Mouse (Mus musculus): ENCODE measurements around the gene Dnajb3.
"Not testable (repeated sequence)": the region's sequence is repeated elsewhere in the genome, so short reads cannot be mapped to it uniquely, and the experiment has no call there.

Gene Dnajb3

DNA sequence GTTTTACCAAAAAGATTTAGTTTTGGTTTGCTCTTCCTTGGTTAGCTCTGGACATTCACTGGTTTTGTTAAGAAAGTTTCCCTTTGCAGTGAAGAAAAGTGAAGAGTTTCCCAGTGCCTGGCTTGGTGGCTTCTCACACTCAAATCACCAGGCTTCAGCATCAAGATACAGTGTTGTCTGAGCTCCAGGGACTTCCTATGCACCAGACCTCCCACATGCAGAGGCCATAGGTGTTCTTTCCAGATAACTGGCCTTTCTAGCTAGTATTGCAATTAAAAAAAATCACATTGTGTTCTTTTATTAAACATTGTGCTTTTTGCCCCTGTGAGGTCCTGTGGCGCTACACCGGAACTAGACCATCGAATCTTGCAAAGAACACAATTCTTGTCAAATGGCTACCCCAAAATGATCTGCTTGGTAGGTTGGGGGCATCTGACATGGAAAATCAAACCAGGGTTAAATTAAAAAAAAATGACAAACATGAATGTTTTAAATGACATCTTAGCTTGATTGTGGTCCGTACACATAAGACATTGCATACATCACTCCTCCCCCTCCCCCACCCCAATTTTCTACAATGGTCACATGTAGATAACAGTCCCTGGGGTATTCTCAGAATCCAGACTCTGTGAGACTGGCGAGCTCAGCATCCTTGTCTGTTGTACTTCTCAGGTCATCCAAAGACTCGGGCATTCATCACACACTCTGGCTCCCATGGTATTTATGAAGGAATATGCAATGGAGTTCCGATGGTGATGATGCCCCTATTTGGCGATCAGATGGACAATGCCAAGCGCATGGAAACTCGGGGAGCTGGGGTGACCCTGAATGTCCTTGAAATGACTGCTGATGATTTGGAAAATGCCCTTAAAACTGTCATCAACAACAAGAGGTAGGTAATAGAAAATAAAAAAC, 10.1 kb upstream of the Dnajb3 start:
- DNase-seq (ENCODE audit: low spot score in 2 of 2) = no peak

DNA sequence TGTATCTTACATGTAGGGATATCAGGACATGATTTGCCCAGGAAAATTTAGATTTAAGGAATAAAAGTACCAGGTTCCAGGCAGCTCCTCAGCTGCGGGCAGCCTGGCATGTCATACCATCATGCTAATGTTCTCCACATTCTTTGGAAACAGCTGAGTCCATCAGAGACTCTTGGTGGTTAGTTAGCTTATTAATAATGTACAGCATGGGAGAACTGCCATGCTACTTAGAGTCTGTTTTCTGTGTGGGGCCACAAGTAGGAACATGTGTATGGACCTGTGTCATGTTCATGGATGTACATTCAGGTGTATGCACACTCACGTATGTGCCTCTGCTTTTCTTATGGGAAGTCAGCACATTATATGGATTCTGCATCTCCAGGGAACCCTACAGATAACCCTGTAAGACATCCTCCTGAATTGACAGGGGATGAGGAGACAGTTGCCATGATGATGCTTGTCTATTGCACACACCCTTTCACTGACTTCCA, 8.9 kb upstream of the Dnajb3 start:
- no peak for DNase-seq (ENCODE audit: low spot score in 2 of 2)

DNA sequence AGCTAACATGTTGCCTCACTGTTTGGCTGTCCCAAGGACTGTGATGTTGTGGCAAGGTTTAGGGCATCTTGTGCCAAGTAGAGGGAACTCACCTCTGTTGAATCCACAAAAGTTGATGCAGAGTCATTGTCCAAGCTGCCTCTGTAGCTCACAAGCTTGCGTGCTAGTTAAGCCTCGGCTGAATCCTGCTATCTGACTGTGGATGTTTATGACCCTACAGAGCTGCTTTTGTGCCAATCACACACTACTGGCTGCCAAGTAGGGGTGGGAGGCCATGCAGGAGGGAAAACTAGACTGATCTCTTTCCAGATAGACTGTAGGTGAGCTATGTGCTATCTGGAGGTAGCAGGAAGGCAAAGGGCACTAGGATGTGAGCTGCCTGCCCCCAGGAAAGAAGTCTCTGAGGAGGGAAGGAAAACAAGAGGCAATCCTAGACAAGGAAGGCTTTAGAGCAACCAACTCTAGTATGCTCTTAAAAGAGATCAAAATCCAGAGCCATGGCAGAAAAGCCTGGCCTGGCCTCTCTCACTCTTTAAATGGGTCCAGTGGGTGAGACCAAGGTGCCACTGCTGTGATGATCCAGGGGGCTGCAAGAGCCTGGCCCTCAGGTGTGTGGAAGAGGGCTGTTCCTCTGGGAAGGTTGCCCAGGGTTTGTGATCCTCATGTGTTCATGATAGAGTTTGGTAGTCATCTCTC, 8.3 kb upstream of the Dnajb3 start:
- DNase-seq (ENCODE audit: low spot score in 2 of 2) = no peak

DNA sequence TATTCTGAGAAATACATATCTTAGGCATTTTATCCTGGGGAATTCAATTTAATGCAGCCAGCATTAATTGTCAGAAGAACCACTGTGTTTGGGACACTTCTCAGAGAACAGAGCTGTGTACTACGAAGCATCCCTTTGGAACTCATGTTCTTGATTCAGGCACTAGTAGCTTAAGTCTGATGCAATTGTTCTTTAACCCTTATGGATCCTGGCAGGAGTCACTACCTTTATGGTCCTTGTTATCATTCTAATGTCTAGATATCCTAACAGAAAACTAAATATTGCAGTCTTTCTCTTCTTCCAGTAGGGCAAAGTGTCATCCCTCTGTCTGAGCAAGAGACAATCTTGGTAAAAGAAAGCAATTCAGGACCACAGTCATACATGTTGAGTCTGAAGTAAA, 7.5 kb upstream of the Dnajb3 start:
- DNase-seq (ENCODE audit: low spot score in 2 of 2) = no peak

DNA sequence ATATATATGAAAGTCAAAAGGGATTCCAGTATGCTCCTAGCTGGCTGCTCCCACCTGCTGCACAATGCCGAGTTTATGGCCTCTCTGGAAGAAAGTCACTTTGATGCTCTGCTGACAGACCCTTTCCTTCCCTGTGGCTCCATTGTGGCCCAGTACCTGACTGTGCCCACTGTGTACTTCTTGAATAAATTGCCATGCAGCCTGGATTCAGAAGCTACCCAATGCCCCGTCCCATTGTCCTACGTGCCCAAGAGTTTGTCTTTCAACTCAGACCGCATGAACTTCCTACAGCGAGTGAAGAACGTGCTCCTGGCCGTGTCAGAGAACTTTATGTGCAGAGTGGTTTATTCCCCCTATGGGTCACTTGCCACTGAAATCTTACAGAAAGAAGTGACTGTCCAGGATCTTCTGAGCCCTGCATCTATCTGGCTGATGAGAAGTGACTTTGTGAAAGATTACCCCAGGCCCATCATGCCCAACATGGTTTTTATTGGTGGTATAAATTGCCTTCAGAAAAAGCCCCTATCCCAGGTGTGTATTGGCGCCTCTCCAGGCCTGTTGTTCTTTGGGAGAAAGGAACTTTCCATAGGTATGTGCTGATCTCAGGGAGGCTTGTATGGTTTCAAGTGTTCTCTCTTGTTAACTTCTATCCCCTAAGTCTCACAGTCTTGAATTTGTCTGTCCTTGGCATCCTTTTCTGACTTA, 6.9 kb upstream of the Dnajb3 start:
- no peak for DNase-seq (ENCODE audit: low spot score in 2 of 2)

DNA sequence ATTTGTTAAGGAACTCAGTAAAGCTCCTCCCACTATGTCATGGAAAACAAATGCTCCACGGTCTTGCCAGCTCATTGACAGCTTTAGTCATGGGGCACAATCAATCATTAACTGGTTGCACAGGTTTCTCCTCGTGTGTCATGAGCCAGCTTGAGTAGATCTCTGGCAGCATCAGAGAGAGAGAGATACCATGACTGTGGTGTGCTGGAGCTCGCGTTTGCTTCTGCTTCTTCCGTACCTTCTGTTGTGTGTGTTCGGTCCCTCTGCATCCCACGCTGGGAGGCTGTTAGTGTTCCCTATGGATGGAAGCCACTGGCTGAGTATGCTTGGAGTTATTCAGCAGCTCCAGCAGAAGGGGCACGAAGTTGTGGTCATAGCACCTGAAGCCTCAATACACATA, 6.2 kb upstream of the Dnajb3 start, which contains the start of gene Ugt1a1:
TSS of gene Ugt1a1 (plus strand) at position 148 of the 400 bp plus-strand sequence.
- no peak for DNase-seq (ENCODE audit: low spot score in 2 of 2)

DNA sequence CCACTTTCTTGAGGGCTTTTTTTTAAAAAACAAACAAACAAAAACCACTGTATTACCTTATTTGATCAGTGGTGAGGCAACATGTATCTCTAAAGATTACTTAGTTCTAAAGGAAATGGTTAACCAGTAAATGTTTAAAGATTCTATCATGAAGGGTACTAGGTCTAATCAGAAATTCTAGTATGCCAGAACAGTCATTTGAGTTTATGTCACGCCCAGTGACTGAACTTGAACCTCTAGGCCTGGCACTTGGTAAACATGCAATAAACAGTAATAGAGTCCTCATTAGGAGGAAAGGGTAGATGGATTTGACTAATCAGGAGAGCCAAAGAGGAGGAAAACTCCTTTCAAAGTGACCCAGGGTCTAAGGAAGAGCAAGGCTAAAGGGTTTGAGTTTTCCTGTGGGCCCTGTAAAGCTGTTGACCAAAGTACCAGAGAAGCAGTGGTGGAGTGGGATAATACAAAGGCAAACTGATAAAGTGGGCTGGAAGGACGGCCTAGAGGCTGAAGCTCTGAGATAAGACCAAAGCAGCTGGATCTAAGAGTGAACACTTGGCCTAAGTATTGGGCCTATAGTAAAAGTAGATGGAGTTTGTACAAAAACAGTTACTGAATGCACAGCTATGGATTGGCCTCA, 1.4 kb upstream of the Dnajb3 start:
- no peak for DNase-seq (ENCODE audit: low spot score in 2 of 2)

DNA sequence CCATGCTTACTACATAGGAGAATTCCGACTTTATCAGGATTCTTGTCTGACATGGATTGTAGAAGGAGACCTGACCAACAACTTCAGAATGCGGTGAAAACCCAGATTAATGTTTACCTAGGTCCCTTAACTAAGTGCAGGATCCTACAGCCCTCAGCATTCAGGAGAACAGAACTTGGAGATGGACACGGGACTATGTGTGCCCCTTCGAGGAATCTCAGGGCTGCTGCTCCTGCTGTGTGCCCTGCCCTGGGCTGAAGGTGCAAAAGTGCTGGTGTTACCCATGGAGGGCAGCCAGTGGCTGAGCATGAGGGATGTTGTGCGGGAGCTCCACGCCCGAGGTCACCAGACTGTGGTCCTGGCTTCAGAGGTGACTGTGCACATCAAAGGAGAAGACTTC, 5.1 kb downstream of the Dnajb3 start, which contains the start of gene Ugt1a2:
TSS of gene Ugt1a2 (plus strand) at position 146 of the 400 bp plus-strand sequence.
- DNase-seq (ENCODE audit: low spot score in 2 of 2) = no peak

DNA sequence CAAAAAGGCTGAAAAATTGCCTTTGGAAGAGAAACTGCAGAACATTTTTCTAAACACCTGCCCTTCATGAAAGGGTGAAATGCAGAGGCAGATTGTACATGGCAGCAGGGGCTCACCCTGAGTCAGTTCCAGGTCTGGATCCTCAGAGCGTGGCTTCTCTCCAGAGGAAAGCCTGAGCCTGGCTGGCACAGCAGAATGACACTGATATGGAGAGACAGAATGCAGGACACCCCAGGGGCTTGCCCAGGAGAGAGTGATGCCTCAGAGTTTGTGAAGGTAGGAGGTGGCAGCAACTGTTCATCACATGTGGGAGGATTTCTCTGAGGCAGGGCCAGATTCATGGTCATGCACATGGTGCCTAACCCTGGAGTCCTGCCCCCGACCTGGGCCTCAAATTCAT, 5.6 kb downstream of the Dnajb3 start:
- no peak for DNase-seq (ENCODE audit: low spot score in 2 of 2)

DNA sequence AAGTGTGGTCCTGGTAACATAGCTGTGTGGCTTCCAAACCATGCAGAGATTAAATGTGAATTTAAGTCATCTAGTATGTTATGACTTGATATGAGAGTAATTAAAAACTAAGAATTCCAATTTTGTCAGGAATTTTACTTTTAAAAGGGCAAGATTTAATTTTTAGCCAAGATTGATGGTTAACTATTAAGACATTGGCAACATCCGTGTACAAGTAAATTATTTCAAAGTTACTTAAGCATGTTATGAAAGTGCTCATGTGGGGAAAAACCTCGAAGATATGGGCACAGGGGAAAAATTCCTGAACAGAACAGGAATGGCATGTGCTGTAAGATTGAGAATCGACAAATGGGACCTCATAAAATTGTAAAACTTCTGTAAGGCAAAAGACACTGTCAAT, 8.1 kb downstream of the Dnajb3 start:
- no peak for DNase-seq (ENCODE audit: low spot score in 2 of 2)

DNA sequence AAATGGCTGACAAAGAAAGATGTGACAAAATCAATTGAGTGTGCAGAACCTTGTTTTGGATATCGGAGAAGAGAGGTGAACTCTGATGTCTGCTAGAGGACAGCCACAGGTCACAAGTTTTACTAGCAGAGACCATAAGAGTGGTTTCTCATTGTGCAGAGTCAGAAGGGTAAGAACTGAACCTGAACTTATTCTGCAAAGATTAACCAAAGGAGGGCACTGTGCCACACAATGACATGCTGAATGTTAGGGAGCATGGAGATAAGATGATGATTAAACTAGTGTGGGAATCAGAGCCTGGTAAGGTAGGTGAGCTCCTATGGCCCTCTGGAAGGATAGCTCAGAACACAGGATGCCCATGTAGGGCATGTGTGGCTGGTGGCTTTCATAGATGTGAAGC, 9.9 kb downstream of the Dnajb3 start:
- no peak for DNase-seq (ENCODE audit: low spot score in 2 of 2)

DNA sequence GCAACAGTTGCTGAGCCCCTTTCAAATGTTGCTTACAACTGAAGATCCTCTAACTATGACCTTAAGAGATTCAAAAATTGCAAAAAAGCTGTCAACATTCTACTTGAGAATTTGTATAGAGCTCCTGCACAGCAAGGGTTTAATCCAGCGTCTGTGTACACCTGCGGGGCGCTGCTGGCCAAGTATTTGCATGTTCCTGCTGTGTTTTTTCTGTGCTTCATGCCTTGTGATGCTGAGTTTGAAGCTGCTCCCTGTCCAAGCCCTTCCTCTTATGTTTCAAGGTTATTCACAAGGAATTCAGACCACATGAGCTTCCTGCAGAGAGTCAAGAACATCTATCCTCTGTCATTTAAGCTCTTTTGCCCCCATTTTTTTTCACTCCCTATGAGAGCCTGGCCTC, 13.4 kb downstream of the Dnajb3 start:
- DNase-seq (ENCODE audit: low spot score in 2 of 2) = no peak

DNA sequence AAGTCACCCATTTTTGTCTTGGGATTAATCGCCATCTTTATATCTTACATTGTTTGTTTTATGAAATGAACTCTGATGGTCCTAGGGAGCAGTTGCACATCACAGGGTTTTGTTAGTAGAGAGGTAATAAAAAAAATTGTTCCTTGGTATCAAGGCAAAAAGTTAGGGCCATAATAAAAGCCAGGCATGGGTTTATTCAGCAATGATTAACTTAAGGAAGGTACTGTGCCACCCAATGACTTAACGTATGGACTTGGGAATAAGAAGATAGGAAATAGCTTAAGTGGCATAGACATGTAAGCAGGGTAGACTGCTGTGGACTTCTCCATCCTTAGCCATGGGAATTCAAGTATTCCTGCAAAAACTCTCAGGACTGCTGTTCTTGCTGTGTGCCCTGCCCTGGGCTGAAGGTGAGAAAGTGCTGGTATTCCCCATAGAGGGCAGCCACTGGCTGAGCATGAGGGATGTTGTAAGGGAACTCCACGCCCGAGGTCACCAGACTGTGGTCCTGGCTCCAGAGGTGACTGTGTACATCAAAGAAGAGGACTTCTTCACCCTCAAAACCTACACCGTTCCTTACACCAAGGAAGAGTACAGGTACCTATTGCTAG, 19.2 kb downstream of the Dnajb3 start:
- no peak for DNase-seq (ENCODE audit: low spot score in 2 of 2)

DNA sequence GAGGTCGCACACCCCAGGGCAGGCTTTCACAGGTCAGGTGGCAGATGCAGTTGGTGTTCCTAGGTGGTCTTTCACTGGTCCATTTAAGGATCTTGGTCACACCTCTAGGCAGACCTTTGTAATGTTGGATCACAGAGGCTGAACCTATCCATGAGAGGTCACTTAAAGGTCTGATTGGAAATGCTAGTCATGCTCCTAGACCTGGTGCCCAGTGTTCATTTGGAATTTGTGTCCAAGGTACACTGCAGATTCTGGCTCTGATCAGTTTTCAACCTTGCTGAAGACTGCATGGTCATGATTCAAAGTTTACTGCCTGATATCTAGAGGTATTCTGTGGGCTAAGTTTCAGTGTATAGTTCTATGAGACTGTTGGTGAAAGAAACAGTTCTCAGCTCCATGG, 25.9 kb downstream of the Dnajb3 start:
- no peak for DNase-seq (ENCODE audit: low spot score in 2 of 2)

DNA sequence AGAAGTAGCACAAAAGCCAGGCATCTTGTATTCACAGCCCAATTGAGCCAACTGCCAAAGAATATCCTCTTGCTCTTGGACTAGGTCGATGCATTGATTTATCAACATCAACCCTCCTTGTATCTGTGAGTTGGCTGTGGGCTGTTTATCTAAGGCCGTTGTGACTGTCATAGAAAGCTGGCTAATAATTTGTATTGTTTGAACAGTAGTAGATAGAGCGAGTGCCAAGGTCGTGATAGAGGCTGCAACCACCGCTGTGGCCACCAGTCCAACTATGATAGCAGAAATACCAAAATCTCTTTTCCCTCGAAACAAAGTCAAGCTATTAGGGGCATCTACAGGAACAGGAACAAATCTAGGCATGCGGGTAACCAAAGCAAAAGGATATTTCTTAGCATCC, 33.4 kb downstream of the Dnajb3 start:
- not testable (repeated sequence) for DNase-seq (ENCODE audit: low spot score in 2 of 2)

DNA sequence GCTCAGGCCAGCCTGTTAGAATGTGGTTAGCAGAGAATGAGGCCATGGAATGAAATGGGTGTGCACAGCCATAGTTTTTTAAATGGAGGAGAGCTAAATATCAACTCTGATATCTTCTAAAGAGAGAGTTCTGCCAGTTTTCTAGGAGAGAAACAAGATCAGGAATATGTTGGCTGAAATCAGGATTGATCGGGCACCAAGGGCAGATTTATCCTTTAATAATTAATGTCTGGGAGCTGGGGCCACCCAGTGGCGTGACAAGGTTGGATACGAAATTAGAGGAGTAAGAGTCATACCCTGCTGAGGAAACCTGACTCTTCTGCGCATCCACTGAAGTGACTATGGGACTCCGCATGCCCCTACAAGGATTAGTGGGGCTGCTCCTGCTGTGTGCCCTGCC, 39.9 kb downstream of the Dnajb3 start, which contains the start of gene Ugt1a5:
TSS of gene Ugt1a5 (plus strand) at position 302 of the 400 bp plus-strand sequence.
- no peak for DNase-seq (ENCODE audit: low spot score in 2 of 2)

DNA sequence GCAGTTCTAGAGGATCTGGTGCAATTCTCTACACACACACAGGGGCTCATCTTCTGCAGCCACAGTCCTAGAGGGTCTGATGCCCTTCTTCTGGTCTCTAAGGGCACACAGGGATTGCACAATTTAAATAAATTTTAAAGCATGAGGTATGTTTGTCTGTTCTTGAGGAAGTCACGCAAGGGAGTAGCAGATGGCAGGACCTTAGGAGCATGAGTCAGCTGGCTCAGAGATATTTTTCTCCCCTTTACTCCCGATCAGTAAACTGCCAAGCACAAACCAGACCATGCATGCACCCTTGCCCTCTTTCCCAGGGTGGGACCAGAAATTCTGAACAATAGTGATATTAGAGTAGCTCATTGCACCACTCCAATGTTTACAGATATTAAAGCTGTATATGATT, 47.2 kb downstream of the Dnajb3 start:
- DNase-seq (ENCODE audit: low spot score in 2 of 2) = no peak

All from left cerebral cortex, adult 9 months (tissue).